ENCODE assay signal across 21 mouse cellular contexts in the genomic region with DNA sequence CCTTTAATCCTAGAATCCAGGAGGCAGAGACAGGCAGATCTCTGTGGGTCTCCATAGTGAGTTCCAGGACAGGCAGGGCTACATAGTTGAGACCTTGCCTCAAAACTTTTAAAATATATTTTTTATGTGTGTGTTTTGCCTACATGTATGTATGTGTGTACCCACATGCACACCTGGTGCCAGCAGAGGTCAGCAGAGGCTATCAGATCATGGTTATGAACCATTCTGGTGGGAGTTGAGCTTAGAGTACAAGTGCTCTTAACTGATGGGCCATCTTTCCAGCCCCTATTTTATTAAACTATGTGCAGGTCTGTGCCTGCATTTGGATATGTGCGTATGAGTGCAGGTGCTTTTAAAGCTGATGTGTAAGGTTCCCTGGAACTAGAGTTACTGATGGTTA. TPM values are rescaled to one million over a fixed set of nuclear protein-coding genes. Genes with fewer than 3 reads are reported as not detected.
DNase-seq lines count a peak whose midpoint lies in the region; ATAC-seq and TF ChIP-seq lines count a peak whose summit lies in the region.
"Had no signal": no experiment of that assay in that cellular context is flagged by ENCODE, and none has a peak within 500 bp of the region (broad histone marks: within the 10 kb centered on the region; RNA-seq: fewer than 3 reads in every experiment).

No protein-coding gene starts in this region.

- TF ChIP-seq EP300 in CH12.LX (IDR thresholded peaks at IDR 0.05; ENCODE audit: low read length), result no peak

- peak; percentile 17 to 34 for DNase-seq in kidney, postnatal 36 days
- no peak for DNase-seq in kidney, adult 9 months
- DNase-seq in A20 (ENCODE audit: low read depth, low spot score) (peak; percentile 17), CH12.LX (ENCODE audit: extremely low read depth) (no peak)
- peak; percentile 11 to 26 for DNase-seq in natural killer cell, adult 2 months (ENCODE audit: low spot score in 2 of 2)
- no peak for DNase-seq in urinary bladder, adult 2 months (ENCODE audit: low spot score)
- DNase-seq: adrenal gland, postnatal 36 days; cerebellum, adult 11-12 months; lung, postnatal 4 days had no signal

- H3K36me3 ChIP-seq in CH12.LX (replicated peaks in 1 of 2; ENCODE audit: control insufficient read depth in 1 of 2, insufficient read depth in 1 of 2, low read length in 1 of 2), result peaks cover 83 to 96% of the 10 kb centered on the region in 2 experiments

- H3K27me3 ChIP-seq in CH12.LX (replicated peaks), result no peaks in the 10 kb centered on the region
- H3K27me3 ChIP-seq: embryonic facial prominence, embryonic 15.5 days; forebrain, embryonic 13.5 days; kidney, embryonic 15.5 days; limb, embryonic 15.5 days had no signal

- no peaks in the 10 kb centered on the region for H3K9me3 ChIP-seq in CH12.LX (replicated peaks; ENCODE audit: low read length)
- H3K9me3 ChIP-seq: embryonic facial prominence, embryonic 15.5 days; forebrain, embryonic 13.5 days; kidney, embryonic 15.5 days; limb, embryonic 15.5 days had no signal

- peak; percentile 28 for TF ChIP-seq RAD21 in CH12.LX (IDR thresholded peaks at IDR 0.05; ENCODE audit: low read depth, low read length)

- H3K9ac ChIP-seq in CH12.LX (ENCODE audit: insufficient read depth, low read depth), result no peak overlapping the region
- H3K9ac ChIP-seq: embryonic facial prominence, embryonic 15.5 days; forebrain, embryonic 13.5 days; hindbrain, embryonic 14.5 days; kidney, embryonic 15.5 days; limb, embryonic 15.5 days had no signal

- no peak for ATAC-seq in cerebellum, adult (ENCODE audit: insufficient number of reproducible peaks, low FRiP score, low TSS enrichment)
- ATAC-seq: forebrain, embryonic 13.5 days had no signal

- no peak overlapping the region for H3K4me3 ChIP-seq in CH12.LX (replicated peaks in 1 of 3; ENCODE audit: low read depth in 2 of 3, low read length in 2 of 3, poor library complexity in 1 of 3)
- H3K4me3 ChIP-seq: embryonic facial prominence, embryonic 15.5 days; forebrain, embryonic 13.5 days; kidney, embryonic 15.5 days; limb, embryonic 15.5 days had no signal

- no peak overlapping the region for H3K4me2 ChIP-seq in CH12.LX (ENCODE audit: insufficient read depth, low read depth, poor library complexity, severe bottlenecking)
- H3K4me2 ChIP-seq: embryonic facial prominence, embryonic 15.5 days; forebrain, embryonic 13.5 days; hindbrain, embryonic 14.5 days; kidney, embryonic 15.5 days; limb, embryonic 15.5 days had no signal

- H3K79me2 ChIP-seq in CH12.LX (replicated peaks; ENCODE audit: control insufficient read depth, extremely low read depth, insufficient read depth, poor library complexity, severe bottlenecking), result peaks cover 19% of the 10 kb centered on the region

- H3K27ac ChIP-seq in CH12.LX (ENCODE audit: insufficient read depth, low read depth), result no peak overlapping the region
- H3K27ac ChIP-seq: embryonic facial prominence, embryonic 15.5 days; forebrain, embryonic 13.5 days; hindbrain, embryonic 14.5 days; kidney, embryonic 15.5 days; limb, embryonic 15.5 days had no signal

- TF ChIP-seq CTCF in CH12.LX (conservative IDR thresholded peaks at IDR 0.05 in 1 of 2, IDR thresholded peaks at IDR 0.05 in 1 of 2; ENCODE audit: low read depth in 2 of 2, low read length in 2 of 2), result peak in 1 of 2 experiments; percentile 54; a peak in 2 of 4 replicates

- in situ Hi-C loops in CH12.LX (cut with MboI; ENCODE audit: low pct_ligation_motif_present, low pct_unique_long_range_greater_than_20kb, low sequenced_read_pairs), result no loop called here

- H3K4me1 ChIP-seq in CH12.LX (ENCODE audit: control insufficient read depth in 1 of 2, insufficient read depth in 2 of 2), result no peaks in the 10 kb centered on the region
- H3K4me1 ChIP-seq: embryonic facial prominence, embryonic 15.5 days; forebrain, embryonic 13.5 days; kidney, embryonic 15.5 days; limb, embryonic 15.5 days had no signal

- no peak for TF ChIP-seq POLR2A in CH12.LX (IDR thresholded peaks at IDR 0.05; ENCODE audit: low read depth, low read length)

- dilution Hi-C loops in CH12.LX (cut with MboI; ENCODE audit: extremely low pct_ligation_motif_present, extremely low pct_unique_long_range_greater_than_20kb, low sequenced_read_pairs), result no loop called here

TF ChIP-seq in CH12.LX, 34 proteins besides CTCF, POLR2A, EP300 and RAD21:
- TF ChIP-seq MEF2A (IDR thresholded peaks at IDR 0.05; ENCODE audit: borderline replicate concordance, low read depth, low read length), result no peak
- no peak for TF ChIP-seq TBP (conservative IDR thresholded peaks at IDR 0.05; ENCODE audit: low read depth, low read length)
- TF ChIP-seq IRF4 (IDR thresholded peaks at IDR 0.05; ENCODE audit: low read depth, low read length), result no peak
- TF ChIP-seq KAT2A (IDR thresholded peaks at IDR 0.05; ENCODE audit: insufficient replicate concordance, low read length), result no peak
- TF ChIP-seq SMC3 (IDR thresholded peaks at IDR 0.05; ENCODE audit: low read depth, low read length), result peak; percentile 32
TF ChIP-seq in CH12.LX: peak in this region for 1.

RNA-seq across cellular contexts. Expression of a gene that starts 11.4 kb away (rescaled TPM):
- total RNA-seq in CH12.LX (2012; rRNA removed) (246 and 276 TPM in 2 replicates), CH12.LX (2014; rRNA removed) (194 and 202 TPM in 2 replicates)
- polyA plus RNA-seq in CH12.LX (2012; ENCODE audit: insufficient read length, low read depth), result 330 and 348 TPM in 2 replicates
- polyA plus RNA-seq in urinary bladder, adult 2 months (2012; rRNA removed), result 85.5 and 109 TPM in 2 replicates

RNA-seq across cellular contexts. Expression of a gene that starts 29.9 kb away (rescaled TPM):
- total RNA-seq in CH12.LX (2012; rRNA removed) (1.3 and 1.8 TPM in 2 replicates), CH12.LX (2014; rRNA removed) (1.5 and 1.6 TPM in 2 replicates)
- 9.7 and 10.1 TPM in 2 replicates for polyA plus RNA-seq in CH12.LX (2012; ENCODE audit: insufficient read length, low read depth)
- 2.1 and 3.0 TPM in 2 replicates for polyA plus RNA-seq in urinary bladder, adult 2 months (2012; rRNA removed)

RNA-seq across cellular contexts. Expression of a gene that starts 30.8 kb away (rescaled TPM):
- total RNA-seq in CH12.LX (2012; rRNA removed) (20.7 and 21.9 TPM in 2 replicates), CH12.LX (2014; rRNA removed) (19.1 and 19.2 TPM in 2 replicates)
- 46.2 and 47.2 TPM in 2 replicates for polyA plus RNA-seq in CH12.LX (2012; ENCODE audit: insufficient read length, low read depth)
- polyA plus RNA-seq in urinary bladder, adult 2 months (2012; rRNA removed), result 48.1 and 53.3 TPM in 2 replicates

RNA-seq across cellular contexts. Expression of a gene that starts 39.9 kb away (rescaled TPM):
- total RNA-seq in CH12.LX (2012; rRNA removed), result not detected in 2 replicates
- not detected in 2 replicates for total RNA-seq in CH12.LX (2014; rRNA removed)
- 0.31 TPM in 1 of 2 replicates, not detected in the other for polyA plus RNA-seq in CH12.LX (2012; ENCODE audit: insufficient read length, low read depth)
- 0.18 and 0.22 TPM in 2 replicates for polyA plus RNA-seq in urinary bladder, adult 2 months (2012; rRNA removed)
- total RNA-seq: adrenal gland, postnatal 36 days; ES-E14; gastrocnemius, postnatal 4 days; layer of hippocampus, adult 8-10 months; left cerebral cortex, adult 8-10 months had no signal
- polyA plus RNA-seq: cortical plate, adult 2 months; embryonic facial prominence, embryonic 15.5 days; forebrain, embryonic 13.5 days; heart, embryonic 16.5 days; hindbrain, embryonic 14.5 days; kidney, embryonic 15.5 days; limb, embryonic 15.5 days had no signal

RNA-seq across cellular contexts. Expression of a gene that starts 51.6 kb away (rescaled TPM):
- total RNA-seq in CH12.LX (2012; rRNA removed) (42.4 and 64.2 TPM in 2 replicates), CH12.LX (2014; rRNA removed) (16.5 and 18.8 TPM in 2 replicates)
- 104 and 122 TPM in 2 replicates for polyA plus RNA-seq in CH12.LX (2012; ENCODE audit: insufficient read length, low read depth)
- 59.3 and 76.0 TPM in 2 replicates for polyA plus RNA-seq in urinary bladder, adult 2 months (2012; rRNA removed)

Comparison
In these comparisons a context has a peak if more than half of its experiments do, and no peak if none do; other contexts are left out.
1. DNase-seq: peak in kidney, postnatal 36 days (2 of 2), A20 (single experiment) and natural killer cell, adult 2 months (2 of 2); none in kidney, adult 9 months (single experiment), CH12.LX (single experiment) and urinary bladder, adult 2 months (single experiment).